Mouse (Mus musculus) CH12.LX (cell line): ENCODE measurements around the gene Mettl21c. TPM values are rescaled to one million over a fixed set of nuclear protein-coding genes. Genes with fewer than 3 reads are reported as not detected.

Source experiments
- DNase-seq: peaks from one replicate; pipeline ENCODE4 v3.0.0-alpha.2; 2013; ENCODE audit errors: extremely low read depth
- H3K27ac ChIP-seq: 2 replicates; pipeline ENCODE4 v1.5.1; 2012; ENCODE audit warnings: low read depth, mild to moderate bottlenecking, control low read depth, moderate library complexity; ENCODE audit not compliant: insufficient read depth
- H3K27me3 ChIP-seq: replicated peaks from 2 replicates; pipeline ENCODE3; 2012; ENCODE audit warnings: inconsistent platforms
- H3K36me3 ChIP-seq, 2 experiments: replicated peaks in 1 of 2; 2 replicates each; pipeline versions ENCODE3 to v1.6.1; 2012; ENCODE audit warnings: inconsistent platforms in 1 of 2, low read length in 1 of 2, mild to moderate bottlenecking in 1 of 2, mixed read lengths in 1 of 2, moderate library complexity in 1 of 2; ENCODE audit not compliant: control insufficient read depth in 1 of 2, insufficient read depth in 1 of 2
- H3K4me1 ChIP-seq, 2 experiments: 2 replicates each; pipeline ENCODE4 v1.6.1; 2012; ENCODE audit warnings: inconsistent platforms in 1 of 2, moderate library complexity in 1 of 2; ENCODE audit not compliant: insufficient read depth in 2 of 2, control insufficient read depth in 1 of 2
- H3K4me2 ChIP-seq: 2 replicates; pipeline ENCODE4 v1.6.1; 2012; ENCODE audit warnings: low read depth, mild to moderate bottlenecking, control low read depth; ENCODE audit not compliant: poor library complexity, insufficient read depth, severe bottlenecking
- H3K4me3 ChIP-seq, 3 experiments: fragments of 150-350 bp in 1 of 3; sonication (generic) in 1 of 3; replicated peaks in 1 of 3; 2 replicates each; pipeline versions ENCODE3 to v1.5.1; 2011 to 2012; ENCODE audit warnings: low read depth in 2 of 3, low read length in 2 of 3, mild to moderate bottlenecking in 2 of 3, moderate library complexity in 2 of 3, control low read depth in 1 of 3, improper control_type of control experiment in 1 of 3, inconsistent platforms in 1 of 3, mixed read lengths in 1 of 3; ENCODE audit not compliant: poor library complexity in 1 of 3
- H3K79me2 ChIP-seq: replicated peaks from 2 replicates; pipeline ENCODE4 v1.6.1; 2012; ENCODE audit warnings: mild to moderate bottlenecking, moderate library complexity; ENCODE audit not compliant: control insufficient read depth, poor library complexity, insufficient read depth, severe bottlenecking; ENCODE audit errors: extremely low read depth
- H3K9ac ChIP-seq: 2 replicates; pipeline ENCODE4 v1.6.1; 2012; ENCODE audit warnings: low read depth, mild to moderate bottlenecking, control low read depth, moderate library complexity; ENCODE audit not compliant: insufficient read depth
- H3K9me3 ChIP-seq: replicated peaks from 2 replicates; pipeline ENCODE3; 2012; ENCODE audit warnings: low read length, inconsistent platforms, mixed read lengths
- CHD1 ChIP-seq: IDR thresholded peaks from 2 replicates; pipeline ENCODE4 v1.6.1; 2012; ENCODE audit warnings: low read depth, low read length, improper control_type of control experiment, inconsistent platforms
- CHD2 ChIP-seq: IDR thresholded peaks from 2 replicates; pipeline ENCODE4 v1.6.1; 2011; ENCODE audit warnings: low read length, improper control_type of control experiment
- CTCF ChIP-seq, 2 experiments: IDR thresholded peaks in 1 of 2; conservative IDR thresholded peaks in 1 of 2; 2 replicates each; pipeline ENCODE4 v1.5.1; 2011 to 2012; ENCODE audit warnings: low read depth in 2 of 2, low read length in 2 of 2, improper control_type of control experiment in 1 of 2, inconsistent platforms in 1 of 2, mild to moderate bottlenecking in 1 of 2, moderate library complexity in 1 of 2
- ELF1 ChIP-seq: IDR thresholded peaks from 2 replicates; pipeline ENCODE4 v1.6.1; 2014; ENCODE audit warnings: low read depth, mild to moderate bottlenecking, inconsistent platforms, low read length, improper control_type of control experiment
- MAFK ChIP-seq: IDR thresholded peaks from 2 replicates; pipeline ENCODE4 v1.6.1; 2011; ENCODE audit warnings: low read length, improper control_type of control experiment; ENCODE audit not compliant: insufficient replicate concordance
- MXI1 ChIP-seq: IDR thresholded peaks from 2 replicates; pipeline ENCODE4 v1.6.1; 2011; ENCODE audit warnings: mild to moderate bottlenecking, low read depth, low read length, improper control_type of control experiment
- MYC ChIP-seq: IDR thresholded peaks from 2 replicates; pipeline ENCODE4 v1.6.1; 2011; ENCODE audit warnings: low read depth, mild to moderate bottlenecking, improper control_type of control experiment, low read length
- NRF1 ChIP-seq: IDR thresholded peaks from 2 replicates; pipeline ENCODE4 v1.6.1; 2014; ENCODE audit warnings: low read depth, mild to moderate bottlenecking, inconsistent platforms, low read length, improper control_type of control experiment, moderate library complexity
- PAX5 ChIP-seq: IDR thresholded peaks from 2 replicates; pipeline ENCODE4 v1.6.1; 2012; ENCODE audit warnings: low read length, inconsistent platforms, mixed read lengths
- POLR2A ChIP-seq: IDR thresholded peaks from 2 replicates; pipeline ENCODE4 v1.6.1; 2011; ENCODE audit warnings: low read depth, mild to moderate bottlenecking, improper control_type of control experiment, low read length
- SIN3A ChIP-seq: IDR thresholded peaks from 2 replicates; pipeline ENCODE4 v1.6.1; 2012; ENCODE audit warnings: low read length, improper control_type of control experiment, inconsistent platforms
- SMC3 ChIP-seq: IDR thresholded peaks from 2 replicates; pipeline ENCODE4 v1.6.1; 2011; ENCODE audit warnings: low read depth, low read length, improper control_type of control experiment
- TBP ChIP-seq: conservative IDR thresholded peaks from 2 replicates; pipeline ENCODE4 v1.6.1; 2011; ENCODE audit warnings: low read depth, low read length, improper control_type of control experiment
- USF2 ChIP-seq: conservative IDR thresholded peaks from 2 replicates; pipeline ENCODE4 v1.6.1; 2011; ENCODE audit warnings: low read depth, low read length, improper control_type of control experiment
- ZC3H11A ChIP-seq: IDR thresholded peaks from 2 replicates; pipeline ENCODE4 v1.6.1; 2012; ENCODE audit warnings: low read depth, mild to moderate bottlenecking, inconsistent platforms, low read length, improper control_type of control experiment
- ZNF384 ChIP-seq: IDR thresholded peaks from 2 replicates; pipeline ENCODE4 v1.6.1; 2012; ENCODE audit warnings: low read depth, low read length, improper control_type of control experiment, inconsistent platforms
- dilution Hi-C: fragments of 300-500 bp; cut with MboI; formaldehyde crosslinking; loops from 2 replicates; pipeline ENCODE4 v1.14.3; 2020; ENCODE audit warnings: low sequenced_read_pairs; ENCODE audit not compliant: extremely low pct_unique_long_range_greater_than_20kb, extremely low pct_ligation_motif_present
- in situ Hi-C: fragments of 300-500 bp; cut with MboI; formaldehyde crosslinking; loops from 3 replicates; pipeline ENCODE4 v1.14.3; 2019; ENCODE audit warnings: low sequenced_read_pairs, low pct_ligation_motif_present, low pct_unique_long_range_greater_than_20kb, mixed read lengths
- polyA plus RNA-seq: library from polyadenylated mRNA; unstranded; fragments of >175 nt; gene quantifications from 2 replicates; pipeline ENCODE4 v1.2.1, GENCODE M21; 2012; ENCODE audit warnings: low read depth; ENCODE audit not compliant: insufficient read length
- total RNA-seq, 2 experiments: library from RNA; depleted of rRNA; stranded (reverse); fragments of 300-350 nt in 1 of 2; fragments of >200 nt in 1 of 2; gene quantifications; 2 replicates each; pipeline ENCODE4 v1.2.3; 2012 to 2014

The Mettl21c gene
- total and polyA plus RNA-seq, 3 experiments, result 0.13 to 0.31 (median 0.16) TPM

GRCm38 (mm10) chr1:43971089-43971488, 48.7 kb downstream of the Mettl21c start:
- H3K9ac ChIP-seq, result no peak overlapping the region
- H3K4me1 ChIP-seq, result no peaks in the 10 kb centered on the region
- H3K79me2 ChIP-seq, result no peaks in the 10 kb centered on the region
- no peaks in the 10 kb centered on the region for H3K9me3 ChIP-seq
- H3K36me3 ChIP-seq, result peaks cover 37 to 77% of the 10 kb centered on the region in 2 experiments
- no peak overlapping the region for H3K4me2 ChIP-seq
- no peaks in the 10 kb centered on the region for H3K27me3 ChIP-seq
- dilution Hi-C loops (no loop called here), in situ Hi-C loops (no loop called here)
- no peak for TF ChIP-seq CHD1
- no peak for TF ChIP-seq MYC
- no peak for TF ChIP-seq MXI1
- TF ChIP-seq ZNF384, result no peak
- TF ChIP-seq NRF1, result no peak
- TF ChIP-seq ZC3H11A, result no peak
- no peak for TF ChIP-seq TBP
- no peak for TF ChIP-seq CHD2
- no peak for TF ChIP-seq SMC3
- TF ChIP-seq USF2, result no peak
- TF ChIP-seq MAFK, result no peak
- no peak for TF ChIP-seq ELF1
- no peak for TF ChIP-seq PAX5
- DNase-seq, result peak; percentile 11
- H3K27ac ChIP-seq, result no peak overlapping the region
- no peak overlapping the region for H3K4me3 ChIP-seq

GRCm38 (mm10) chr1:43969361-43969760, 50.5 kb downstream of the Mettl21c start:
- dilution Hi-C loops, result no loop called here
- Histone ChIP-seq H3K79me2 (0 out of 2 replicates have a peak, but pooled peaks cover 2% of the 10 kb centered on the region), H3K27ac (no peak overlapping the region), H3K4me2 (no peak overlapping the region), H3K4me1 (no peaks in the 10 kb centered on the region), H3K9me3 (no peaks in the 10 kb centered on the region), H3K4me3 (no peak overlapping the region)
- no peak for DNase-seq
- in situ Hi-C loops, result no loop called here
- TF ChIP-seq POLR2A (no peak), TBP (no peak), MAFK (no peak), PAX5 (no peak)
- TF ChIP-seq, all 38 proteins: peak for 0
- peaks cover 38 to 76% of the 10 kb centered on the region in 2 experiments for H3K36me3 ChIP-seq
- H3K9ac ChIP-seq, result no peak overlapping the region
- H3K27me3 ChIP-seq, result no peaks in the 10 kb centered on the region

DNA sequence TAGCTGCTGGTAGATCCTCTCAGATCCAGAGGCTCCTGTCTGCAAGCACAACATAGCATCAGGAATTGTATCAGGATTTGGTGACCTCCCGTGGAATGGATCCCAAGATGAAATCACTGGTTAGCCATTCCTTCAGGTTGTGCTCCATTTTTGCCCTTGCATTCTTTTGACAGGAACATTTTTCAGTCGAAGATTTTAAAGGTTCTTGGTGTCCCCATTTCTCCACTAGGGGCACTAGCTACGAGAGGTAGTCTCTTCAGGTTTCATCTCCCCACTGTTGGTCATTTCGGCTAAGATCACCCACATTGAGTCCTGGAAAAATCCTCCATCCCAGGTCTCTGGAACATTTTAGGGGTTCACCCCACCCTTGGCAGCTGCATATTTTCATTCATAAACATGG, 53.1 kb downstream of the Mettl21c start:
- H3K27me3 ChIP-seq, result no peaks in the 10 kb centered on the region
- H3K27ac ChIP-seq, result no peak overlapping the region
- H3K4me3 ChIP-seq, result no peak overlapping the region
- no peaks in the 10 kb centered on the region for H3K9me3 ChIP-seq
- H3K4me2 ChIP-seq, result no peak overlapping the region
- dilution Hi-C loops (no loop called here), in situ Hi-C loops (no loop called here)
- H3K36me3 ChIP-seq, result peaks cover 36 to 61% of the 10 kb centered on the region in 2 experiments
- H3K4me1 ChIP-seq, result no peaks in the 10 kb centered on the region
- DNase-seq, result peak; percentile 29
- TF ChIP-seq CTCF (conservative IDR thresholded peaks at IDR 0.05 in 1 of 2, IDR thresholded peaks at IDR 0.05 in 1 of 2; ENCODE audit: low read depth in 2 of 2, low read length in 2 of 2) (peak; percentile 31 to 59; a peak in 3 of 4 replicates), SIN3A (no peak), SMC3 (peak; percentile 11)
- no peak overlapping the region for H3K9ac ChIP-seq
- 0 out of 2 replicates have a peak, but pooled peaks cover 2% of the 10 kb centered on the region for H3K79me2 ChIP-seq
